Mouse (Mus musculus): ENCODE measurements around the gene Nrap.

GRCm38 (mm10) chr19:56381407-56381806, 8.4 kb downstream of the Nrap start:
- TF ChIP-seq EP300 (IDR thresholded peaks at IDR 0.05; ENCODE audit: low read depth) (no peak), CTCF (IDR thresholded peaks at IDR 0.05; ENCODE audit: low read depth) (no peak)
